Mouse (Mus musculus) spleen, adult 2 months (tissue): Measurements from ENCODE around the gene Rab3a. TPM values are rescaled to one million over a fixed set of nuclear protein-coding genes. Genes with fewer than 3 reads are reported as not detected.
A peak's percentile ranks its signal among the peaks of the same experiment; 100 is the strongest.

ENCODE experiments used
- DNase-seq, 2 experiments: peaks; one replicate each; pipeline versions ENCODE4 v3.0.0 to v3.0.0-alpha.2; 2012 to 2021; ENCODE audit warnings: low spot score in 2 of 2, low read depth in 1 of 2
- H3K27ac ChIP-seq: fragments of 200-500 bp; 2 replicates; pipeline ENCODE4 v1.5.1; 2012; ENCODE audit warnings: low read length, inconsistent platforms; ENCODE audit not compliant: insufficient read depth
- H3K27me3 ChIP-seq: fragments of 200-500 bp; 2 replicates; pipeline ENCODE4 v1.6.1; 2012; ENCODE audit warnings: mild to moderate bottlenecking, moderate library complexity, low read length, inconsistent platforms; ENCODE audit not compliant: control insufficient read depth, insufficient read depth
- H3K36me3 ChIP-seq: fragments of 200-500 bp; 2 replicates; pipeline ENCODE4 v1.6.1; 2012; ENCODE audit warnings: mild to moderate bottlenecking, low read length, inconsistent platforms; ENCODE audit not compliant: control insufficient read depth, insufficient read depth
- H3K4me1 ChIP-seq: fragments of 200-500 bp; 2 replicates; pipeline ENCODE4 v1.6.1; 2011; ENCODE audit warnings: inconsistent platforms; ENCODE audit not compliant: control insufficient read depth, insufficient read depth, insufficient read length
- H3K4me3 ChIP-seq: fragments of 200-500 bp; 2 replicates; pipeline ENCODE4 v1.5.1; 2011; ENCODE audit warnings: mild to moderate bottlenecking, inconsistent platforms; ENCODE audit not compliant: insufficient read depth, insufficient read length; ENCODE audit errors: extremely low read depth
- CTCF ChIP-seq: fragments of 200-500 bp; IDR thresholded peaks from 2 replicates; pipeline ENCODE4 v1.5.1; 2011; ENCODE audit warnings: mild to moderate bottlenecking, inconsistent platforms; ENCODE audit not compliant: insufficient read depth, insufficient read length, insufficient replicate concordance; ENCODE audit errors: extremely low read depth
- POLR2A ChIP-seq: fragments of 200-500 bp; IDR thresholded peaks from 2 replicates; pipeline ENCODE4 v1.6.1; 2011; ENCODE audit warnings: low read depth, low read length, inconsistent platforms
- WGBS: fragments of 180-500 bp; shearing (Covaris S2); methylation state at CpG from one replicate; pipeline ENCODE4 v1.1.7; 2018; 5-methylcytosine and 5-hydroxymethylcytosine counted together
- polyA plus RNA-seq: library from polyadenylated mRNA; depleted of rRNA; stranded (reverse); fragments of >200 nt; gene quantifications from 2 replicates; pipeline ENCODE4 v1.2.3, GENCODE M21; 2012; rRNA removed

Rab3a gene
- 12.1 and 17.7 TPM in 2 replicates for polyA plus RNA-seq

GRCm38 (mm10) chr8:70754043-70754870 is at the start of gene Rab3a:
Gene Rab3a, plus strand, starts transcription at chr8:70754679.
- 8% methylated on average over 37 of the region's 37 CpGs for WGBS
- no peak for TF ChIP-seq CTCF
- TF ChIP-seq POLR2A, result no peak
- Histone ChIP-seq H3K4me3 (peak within 1 kb of the TSS; percentile 67), H3K27me3 (no peaks in the 10 kb centered on the region), H3K27ac (peak within 1 kb of the TSS; percentile 71), H3K4me1 (peaks cover 15% of the 10 kb centered on the region), H3K36me3 (peaks cover 5% of the 10 kb centered on the region; the same call in 1 of the 2 replicates)
- peak; percentile 97 for DNase-seq

- Histone ChIP-seq H3K27me3 (no peaks in the 10 kb centered on the region), H3K27ac (no peak overlapping the region), H3K36me3 (no peaks in the 10 kb centered on the region), H3K4me1 (no peaks in the 10 kb centered on the region), H3K4me3 (no peak overlapping the region)
- TF ChIP-seq CTCF (no peak), POLR2A (no peak)
- DNase-seq, result no peak
- WGBS, result 81% methylated on average over 14 of the region's 14 CpGs
These were observed 46.2 kb upstream of the Rab3a start for GRCm38 (mm10) chr8:70708281-70708680.

GRCm38 (mm10) chr8:70709794-70710193 is 44.7 kb upstream of the Rab3a start:
- TF ChIP-seq CTCF (no peak), POLR2A (no peak)
- Histone ChIP-seq H3K4me1 (no peaks in the 10 kb centered on the region), H3K27ac (no peak overlapping the region), H3K27me3 (no peaks in the 10 kb centered on the region), H3K36me3 (no peaks in the 10 kb centered on the region), H3K4me3 (no peak overlapping the region)
- 94% methylated on average over 9 of the region's 9 CpGs for WGBS
- no peak for DNase-seq

GRCm38 (mm10) chr8:70710296-70710695 is 44.2 kb upstream of the Rab3a start:
- no peaks in the 10 kb centered on the region for H3K27me3 ChIP-seq
- 96% methylated on average over 1 of the region's 1 CpGs for WGBS
- no peak overlapping the region for H3K27ac ChIP-seq
- no peak for DNase-seq
- no peaks in the 10 kb centered on the region for H3K4me1 ChIP-seq
- no peak overlapping the region for H3K4me3 ChIP-seq
- no peaks in the 10 kb centered on the region for H3K36me3 ChIP-seq
- TF ChIP-seq CTCF (no peak), POLR2A (no peak)

- H3K4me1 ChIP-seq, result no peaks in the 10 kb centered on the region
- no peak overlapping the region for H3K4me3 ChIP-seq
- H3K27me3 ChIP-seq, result no peaks in the 10 kb centered on the region
- 86% methylated on average over 11 of the region's 11 CpGs for WGBS
- H3K36me3 ChIP-seq, result no peaks in the 10 kb centered on the region
- no peak for DNase-seq
- TF ChIP-seq CTCF, result no peak
- no peak for TF ChIP-seq POLR2A
- no peak overlapping the region for H3K27ac ChIP-seq
These were observed 43.4 kb upstream of the Rab3a start for GRCm38 (mm10) chr8:70711041-70711440.

- no peak overlapping the region for H3K27ac ChIP-seq
- H3K4me1 ChIP-seq, result peaks cover 3% of the 10 kb centered on the region
- WGBS, result 86% methylated on average over 7 of the region's 7 CpGs
- no peak overlapping the region for H3K4me3 ChIP-seq
- TF ChIP-seq CTCF (no peak), POLR2A (no peak)
- no peak for DNase-seq
- no peaks in the 10 kb centered on the region for H3K36me3 ChIP-seq
- H3K27me3 ChIP-seq, result no peaks in the 10 kb centered on the region
These were observed 40.5 kb upstream of the Rab3a start for GRCm38 (mm10) chr8:70713991-70714390.

GRCm38 (mm10) chr8:70715086-70715485 is 39.4 kb upstream of the Rab3a start:
- H3K27me3 ChIP-seq, result no peaks in the 10 kb centered on the region
- no peak overlapping the region for H3K4me3 ChIP-seq
- H3K4me1 ChIP-seq, result peaks cover 3% of the 10 kb centered on the region
- H3K36me3 ChIP-seq, result no peaks in the 10 kb centered on the region
- DNase-seq, result no peak
- 79% methylated on average over 2 of the region's 2 CpGs for WGBS
- TF ChIP-seq POLR2A, result no peak
- TF ChIP-seq CTCF, result no peak
- H3K27ac ChIP-seq, result no peak overlapping the region
